Mouse (Mus musculus) CH12.LX (cell line): Measurements from ENCODE around the gene Zfp934. TPM values are rescaled to one million over a fixed set of nuclear protein-coding genes. Genes with fewer than 3 reads are reported as not detected.
"Not testable (repeated sequence)": the region's sequence is repeated elsewhere in the genome, so short reads cannot be mapped to it uniquely, and the experiment has no call there.

ENCODE experiments used
- DNase-seq: peaks from one replicate; pipeline ENCODE4 v3.0.0-alpha.2; 2013; ENCODE audit errors: extremely low read depth
- H3K27ac ChIP-seq: 2 replicates; pipeline ENCODE4 v1.5.1; 2012; ENCODE audit warnings: low read depth, mild to moderate bottlenecking, control low read depth, moderate library complexity; ENCODE audit not compliant: insufficient read depth
- H3K27me3 ChIP-seq: replicated peaks from 2 replicates; pipeline ENCODE3; 2012; ENCODE audit warnings: inconsistent platforms
- H3K36me3 ChIP-seq, 2 experiments: replicated peaks in 1 of 2; 2 replicates each; pipeline versions ENCODE3 to v1.6.1; 2012; ENCODE audit warnings: inconsistent platforms in 1 of 2, low read length in 1 of 2, mild to moderate bottlenecking in 1 of 2, mixed read lengths in 1 of 2, moderate library complexity in 1 of 2; ENCODE audit not compliant: control insufficient read depth in 1 of 2, insufficient read depth in 1 of 2
- H3K4me1 ChIP-seq, 2 experiments: 2 replicates each; pipeline ENCODE4 v1.6.1; 2012; ENCODE audit warnings: inconsistent platforms in 1 of 2, moderate library complexity in 1 of 2; ENCODE audit not compliant: insufficient read depth in 2 of 2, control insufficient read depth in 1 of 2
- H3K4me2 ChIP-seq: 2 replicates; pipeline ENCODE4 v1.6.1; 2012; ENCODE audit warnings: low read depth, mild to moderate bottlenecking, control low read depth; ENCODE audit not compliant: poor library complexity, insufficient read depth, severe bottlenecking
- H3K4me3 ChIP-seq, 3 experiments: fragments of 150-350 bp in 1 of 3; sonication (generic) in 1 of 3; replicated peaks in 1 of 3; 2 replicates each; pipeline versions ENCODE3 to v1.5.1; 2011 to 2012; ENCODE audit warnings: low read depth in 2 of 3, low read length in 2 of 3, mild to moderate bottlenecking in 2 of 3, moderate library complexity in 2 of 3, control low read depth in 1 of 3, improper control_type of control experiment in 1 of 3, inconsistent platforms in 1 of 3, mixed read lengths in 1 of 3; ENCODE audit not compliant: poor library complexity in 1 of 3
- H3K79me2 ChIP-seq: replicated peaks from 2 replicates; pipeline ENCODE4 v1.6.1; 2012; ENCODE audit warnings: mild to moderate bottlenecking, moderate library complexity; ENCODE audit not compliant: control insufficient read depth, poor library complexity, insufficient read depth, severe bottlenecking; ENCODE audit errors: extremely low read depth
- H3K9ac ChIP-seq: 2 replicates; pipeline ENCODE4 v1.6.1; 2012; ENCODE audit warnings: low read depth, mild to moderate bottlenecking, control low read depth, moderate library complexity; ENCODE audit not compliant: insufficient read depth
- H3K9me3 ChIP-seq: replicated peaks from 2 replicates; pipeline ENCODE3; 2012; ENCODE audit warnings: low read length, inconsistent platforms, mixed read lengths
- CTCF ChIP-seq, 2 experiments: IDR thresholded peaks in 1 of 2; conservative IDR thresholded peaks in 1 of 2; 2 replicates each; pipeline ENCODE4 v1.5.1; 2011 to 2012; ENCODE audit warnings: low read depth in 2 of 2, low read length in 2 of 2, improper control_type of control experiment in 1 of 2, inconsistent platforms in 1 of 2, mild to moderate bottlenecking in 1 of 2, moderate library complexity in 1 of 2
- RAD21 ChIP-seq: IDR thresholded peaks from 2 replicates; pipeline ENCODE4 v1.6.1; 2011; ENCODE audit warnings: low read depth, mild to moderate bottlenecking, low read length, improper control_type of control experiment, moderate library complexity
- SMC3 ChIP-seq: IDR thresholded peaks from 2 replicates; pipeline ENCODE4 v1.6.1; 2011; ENCODE audit warnings: low read depth, low read length, improper control_type of control experiment
- dilution Hi-C: fragments of 300-500 bp; cut with MboI; formaldehyde crosslinking; loops from 2 replicates; pipeline ENCODE4 v1.14.3; 2020; ENCODE audit warnings: low sequenced_read_pairs; ENCODE audit not compliant: extremely low pct_unique_long_range_greater_than_20kb, extremely low pct_ligation_motif_present
- in situ Hi-C: fragments of 300-500 bp; cut with MboI; formaldehyde crosslinking; loops from 3 replicates; pipeline ENCODE4 v1.14.3; 2019; ENCODE audit warnings: low sequenced_read_pairs, low pct_ligation_motif_present, low pct_unique_long_range_greater_than_20kb, mixed read lengths
- polyA plus RNA-seq: library from polyadenylated mRNA; unstranded; fragments of >175 nt; gene quantifications from 2 replicates; pipeline ENCODE4 v1.2.1, GENCODE M21; 2012; ENCODE audit warnings: low read depth; ENCODE audit not compliant: insufficient read length
- total RNA-seq, 2 experiments: library from RNA; depleted of rRNA; stranded (reverse); fragments of 300-350 nt in 1 of 2; fragments of >200 nt in 1 of 2; gene quantifications; 2 replicates each; pipeline ENCODE4 v1.2.3; 2012 to 2014

Zfp934 gene
- total and polyA plus RNA-seq, 3 experiments = 3.6 to 12.2 (median 11.2) TPM

GRCm38 (mm10) chr13:62510641-62511420 is 60.2 kb downstream of the Zfp934 start:
- H3K9me3 ChIP-seq, in situ Hi-C loops, H3K4me1 ChIP-seq, DNase-seq, H3K4me2 ChIP-seq, H3K27me3 ChIP-seq, H3K79me2 ChIP-seq, H3K36me3 ChIP-seq, H3K27ac ChIP-seq, dilution Hi-C loops, H3K4me3 ChIP-seq, H3K9ac ChIP-seq: not testable (repeated sequence)

- H3K79me2 ChIP-seq, H3K9me3 ChIP-seq, H3K36me3 ChIP-seq, H3K27ac ChIP-seq, H3K27me3 ChIP-seq, dilution Hi-C loops, H3K9ac ChIP-seq, in situ Hi-C loops, H3K4me3 ChIP-seq, H3K4me1 ChIP-seq, H3K4me2 ChIP-seq: not testable (repeated sequence)
- DNase-seq = peak; percentile 4
Measured at GRCm38 (mm10) chr13:62472661-62473060, 98.3 kb downstream of the Zfp934 start.

GRCm38 (mm10) chr13:62469947-62470346 is 101.1 kb downstream of the Zfp934 start:
- H3K9ac ChIP-seq, dilution Hi-C loops, H3K4me1 ChIP-seq, H3K27ac ChIP-seq, H3K79me2 ChIP-seq, in situ Hi-C loops, H3K9me3 ChIP-seq, H3K27me3 ChIP-seq, H3K4me2 ChIP-seq, H3K36me3 ChIP-seq, H3K4me3 ChIP-seq: not testable (repeated sequence)
- peak; percentile 33 to 62; a peak in 3 of 4 replicates for TF ChIP-seq CTCF (conservative IDR thresholded peaks at IDR 0.05 in 1 of 2, IDR thresholded peaks at IDR 0.05 in 1 of 2; ENCODE audit: low read depth in 2 of 2, low read length in 2 of 2)
- TF ChIP-seq RAD21 = peak; percentile 61
- TF ChIP-seq SMC3 = peak; percentile 33; the same call in 1 of the 2 replicates
- DNase-seq = peak; percentile 65
